Mouse (Mus musculus) forebrain, embryonic 11.5 days (tissue): Measurements from ENCODE around the gene Klkb1. TPM values are rescaled to one million over a fixed set of nuclear protein-coding genes. Genes with fewer than 3 reads are reported as not detected.

Source experiments
- ATAC-seq: fragments of 200-750 bp; cut with Nextera tagmentation; replicated peaks from 2 replicates; pipeline ENCODE4 v1.8.0; 2017; ENCODE audit warnings: moderate TSS enrichment; ENCODE audit not compliant: low FRiP score
- DNase-seq: peaks from one replicate; pipeline ENCODE4 v3.0.0-alpha.2; 2017; ENCODE audit warnings: low spot score
- H3K27ac ChIP-seq: fragments of 300-500 bp; sonication (generic); 2 replicates; pipeline ENCODE4 v1.5.1; 2014; ENCODE audit warnings: low read depth, low read length
- H3K27me3 ChIP-seq: fragments of 300-500 bp; sonication (generic); 2 replicates; pipeline ENCODE4 v1.6.1; 2014; ENCODE audit warnings: mild to moderate bottlenecking, low read length, mixed read lengths; ENCODE audit not compliant: control insufficient read depth, insufficient read depth
- H3K36me3 ChIP-seq: fragments of 300-500 bp; sonication (generic); 2 replicates; pipeline ENCODE4 v1.6.1; 2014; ENCODE audit warnings: mild to moderate bottlenecking, low read length, moderate library complexity, mixed read lengths; ENCODE audit not compliant: control insufficient read depth, insufficient read depth
- H3K4me1 ChIP-seq: fragments of 300-500 bp; sonication (generic); replicated peaks from 2 replicates; pipeline ENCODE4 v1.6.1; 2014; ENCODE audit warnings: low read length, mixed read lengths; ENCODE audit not compliant: control insufficient read depth, insufficient read depth
- H3K4me2 ChIP-seq: fragments of 300-500 bp; sonication (generic); 2 replicates; pipeline ENCODE4 v1.6.1; 2014; ENCODE audit warnings: low read depth, mild to moderate bottlenecking, low read length, moderate library complexity, mixed read lengths; ENCODE audit not compliant: severe bottlenecking
- H3K4me3 ChIP-seq: fragments of 300-500 bp; sonication (generic); 2 replicates; pipeline ENCODE4 v1.5.1; 2014; ENCODE audit warnings: low read depth, low read length
- H3K9ac ChIP-seq: fragments of 300-500 bp; sonication (generic); 2 replicates; pipeline ENCODE4 v1.6.1; 2014; ENCODE audit warnings: low read length
- H3K9me3 ChIP-seq: fragments of 300-500 bp; sonication (generic); 2 replicates; pipeline ENCODE4 v1.6.1; 2016; ENCODE audit warnings: low read length, mixed read lengths; ENCODE audit not compliant: control insufficient read depth
- WGBS: fragments of 180-500 bp; shearing (Covaris S2); extraction: QIAGEN DNeasy Blood & Tissue Kit; methylation state at CpG from one replicate; pipeline ENCODE4 v1.1.7; 2014; 5-methylcytosine and 5-hydroxymethylcytosine counted together
- polyA plus RNA-seq: library from polyadenylated mRNA; unstranded; fragments of >200 nt; fragmentation: Nextera tagmentation; extraction: Ambion mirVana; gene quantifications from 2 replicates; pipeline ENCODE4 v1.2.1, GENCODE M21; 2014

Gene Klkb1
- polyA plus RNA-seq, 1 experiment from 2014 or later, result not detected

DNA sequence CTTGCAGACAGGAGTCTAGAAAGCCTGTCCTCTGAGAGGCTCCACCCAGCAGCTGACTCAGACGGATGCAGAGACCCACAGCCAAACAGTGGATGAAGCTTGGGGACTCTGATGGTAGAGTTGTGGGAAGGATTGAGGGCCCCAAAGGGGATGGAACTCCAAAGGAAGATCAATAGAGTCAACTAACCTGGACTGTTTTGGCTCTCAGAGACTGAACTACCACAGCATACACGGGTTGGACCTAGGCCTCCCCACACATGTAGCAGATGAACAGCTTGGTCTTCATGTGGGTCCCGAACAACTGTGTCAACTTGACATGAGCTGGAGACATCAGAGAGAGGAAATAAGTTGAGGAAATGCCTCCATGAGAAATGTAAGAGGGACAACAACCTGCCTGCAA lies 31.8 kb downstream of the Klkb1 start:
- H3K27ac ChIP-seq, result no peak overlapping the region
- no peak overlapping the region for H3K9ac ChIP-seq
- no peaks in the 10 kb centered on the region for H3K36me3 ChIP-seq
- no peak overlapping the region for H3K4me2 ChIP-seq
- no peak overlapping the region for H3K4me3 ChIP-seq
- 84% methylated on average over 3 of the region's 3 CpGs for WGBS
- no peak for DNase-seq
- H3K9me3 ChIP-seq, result no peaks in the 10 kb centered on the region
- no peak for ATAC-seq
- H3K4me1 ChIP-seq, result no peaks in the 10 kb centered on the region
- no peaks in the 10 kb centered on the region for H3K27me3 ChIP-seq

GRCm38 (mm10) chr8:45261920-45262319 lies 32.7 kb downstream of the Klkb1 start, which contains the start of gene F11:
F11 (minus strand) TSS chr8:45262031.
- Histone ChIP-seq H3K4me2 (no peak within 1 kb of the TSS), H3K9me3 (no peaks in the 10 kb centered on the region), H3K4me1 (no peaks in the 10 kb centered on the region), H3K9ac (no peak within 1 kb of the TSS), H3K36me3 (no peaks in the 10 kb centered on the region), H3K4me3 (no peak within 1 kb of the TSS), H3K27ac (no peak within 1 kb of the TSS), H3K27me3 (no peaks in the 10 kb centered on the region)
- 90% methylated on average over 10 of the region's 10 CpGs for WGBS
- no peak for ATAC-seq
- no peak for DNase-seq

DNA sequence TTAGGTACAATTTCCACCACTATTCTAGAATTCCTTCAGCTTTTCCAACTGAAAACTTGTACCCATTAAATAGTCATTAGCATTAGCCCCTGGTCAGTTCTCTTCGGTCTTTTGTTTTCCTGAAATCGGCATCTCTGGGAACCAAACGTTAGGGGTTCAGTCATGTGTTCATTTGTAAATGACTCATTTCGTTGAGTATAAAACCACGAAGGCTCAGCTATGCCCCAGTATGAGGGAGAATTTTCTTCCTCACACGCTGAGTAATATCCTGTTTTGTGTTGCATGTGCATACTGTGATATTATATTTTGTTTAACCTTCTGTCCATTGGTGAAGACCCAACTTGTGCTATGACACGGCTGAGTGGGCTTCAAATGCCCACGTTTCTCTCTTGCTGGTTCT lies 36.2 kb downstream of the Klkb1 start:
- H3K9me3 ChIP-seq, result no peaks in the 10 kb centered on the region
- no peaks in the 10 kb centered on the region for H3K36me3 ChIP-seq
- H3K4me2 ChIP-seq, result no peak overlapping the region
- WGBS, result 79% methylated on average over 8 of the region's 8 CpGs
- H3K4me1 ChIP-seq, result no peaks in the 10 kb centered on the region
- no peak overlapping the region for H3K9ac ChIP-seq
- H3K27me3 ChIP-seq, result no peaks in the 10 kb centered on the region
- no peak overlapping the region for H3K4me3 ChIP-seq
- DNase-seq, result no peak
- no peak overlapping the region for H3K27ac ChIP-seq
- no peak for ATAC-seq

- H3K27me3 ChIP-seq, result no peaks in the 10 kb centered on the region
- no peaks in the 10 kb centered on the region for H3K4me1 ChIP-seq
- no peak overlapping the region for H3K27ac ChIP-seq
- ATAC-seq (no peak), DNase-seq (no peak)
- WGBS, result 92% methylated on average over 12 of the region's 12 CpGs
- H3K4me3 ChIP-seq, result no peak overlapping the region
- H3K36me3 ChIP-seq, result no peaks in the 10 kb centered on the region
- H3K9ac ChIP-seq, result no peak overlapping the region
- no peak overlapping the region for H3K4me2 ChIP-seq
- no peaks in the 10 kb centered on the region for H3K9me3 ChIP-seq
Observed at GRCm38 (mm10) chr8:45255040-45255439, 39.6 kb downstream of the Klkb1 start.

GRCm38 (mm10) chr8:45254194-45254842 lies 40.3 kb downstream of the Klkb1 start:
- no peak for DNase-seq
- no peak overlapping the region for H3K4me2 ChIP-seq
- H3K4me1 ChIP-seq, result no peaks in the 10 kb centered on the region
- ATAC-seq, result no peak
- no peaks in the 10 kb centered on the region for H3K27me3 ChIP-seq
- H3K4me3 ChIP-seq, result no peak overlapping the region
- H3K9me3 ChIP-seq, result no peaks in the 10 kb centered on the region
- 88% methylated on average over 8 of the region's 8 CpGs for WGBS
- no peaks in the 10 kb centered on the region for H3K36me3 ChIP-seq
- H3K9ac ChIP-seq, result no peak overlapping the region
- no peak overlapping the region for H3K27ac ChIP-seq

DNA sequence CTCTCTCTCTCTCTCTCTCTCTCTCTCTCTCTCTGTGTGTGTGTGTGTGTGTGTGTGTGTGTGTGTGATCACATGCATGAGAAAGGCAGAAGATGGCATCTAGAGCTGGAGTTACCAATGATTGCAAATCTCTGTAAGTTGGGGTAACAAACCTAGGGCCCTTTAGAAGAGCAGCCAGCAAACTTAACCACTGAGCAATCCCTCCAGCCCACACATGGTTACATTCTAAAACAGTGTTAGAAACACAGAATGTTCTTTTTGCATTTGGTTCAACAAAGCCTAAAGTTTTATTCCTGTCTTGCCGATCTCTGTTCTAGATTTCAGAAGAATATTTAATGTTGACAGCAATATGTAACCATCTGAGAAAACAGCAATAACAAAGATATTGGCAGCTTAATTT lies 41.1 kb downstream of the Klkb1 start:
- Histone ChIP-seq H3K9me3 (no peaks in the 10 kb centered on the region), H3K4me3 (no peak overlapping the region), H3K27ac (no peak overlapping the region), H3K4me1 (no peaks in the 10 kb centered on the region), H3K36me3 (no peaks in the 10 kb centered on the region), H3K4me2 (no peak overlapping the region), H3K27me3 (no peaks in the 10 kb centered on the region), H3K9ac (no peak overlapping the region)
- 97% methylated on average over 1 of the region's 1 CpGs for WGBS
- DNase-seq (no peak), ATAC-seq (no peak)

GRCm38 (mm10) chr8:45253111-45253510 lies 41.5 kb downstream of the Klkb1 start:
- Histone ChIP-seq H3K9ac (no peak overlapping the region), H3K4me2 (no peak overlapping the region), H3K4me3 (no peak overlapping the region), H3K9me3 (no peaks in the 10 kb centered on the region), H3K4me1 (no peaks in the 10 kb centered on the region), H3K27ac (no peak overlapping the region), H3K36me3 (no peaks in the 10 kb centered on the region), H3K27me3 (no peaks in the 10 kb centered on the region)
- no peak for DNase-seq
- 70% methylated on average over 2 of the region's 2 CpGs for WGBS
- no peak for ATAC-seq

DNA sequence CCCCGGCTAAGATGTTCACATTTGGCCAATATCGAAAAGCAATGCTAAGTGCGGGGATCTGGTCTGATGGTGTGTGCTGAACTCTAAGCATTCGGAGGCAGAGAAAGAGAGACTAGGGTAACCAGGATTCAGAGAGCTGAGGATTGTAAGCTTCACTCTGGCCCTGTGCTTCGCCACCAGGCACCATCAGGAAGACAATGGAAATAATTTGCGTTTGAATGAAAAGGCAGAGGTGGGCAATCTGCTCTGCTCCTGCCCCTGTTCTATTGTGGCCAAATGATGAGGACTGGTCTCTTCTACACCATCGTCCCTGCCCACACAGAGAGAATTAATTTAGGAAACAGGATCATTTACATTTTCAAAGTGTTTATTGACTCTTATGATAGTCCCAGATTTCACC lies 48.4 kb downstream of the Klkb1 start:
- Histone ChIP-seq H3K27ac (no peak overlapping the region), H3K9me3 (no peaks in the 10 kb centered on the region), H3K27me3 (no peaks in the 10 kb centered on the region), H3K9ac (no peak overlapping the region), H3K4me1 (no peaks in the 10 kb centered on the region; the same call in 1 of the 2 replicates), H3K36me3 (no peaks in the 10 kb centered on the region), H3K4me3 (no peak overlapping the region), H3K4me2 (no peak overlapping the region)
- DNase-seq, result no peak
- WGBS, result 27% methylated on average over 7 of the region's 7 CpGs
- no peak for ATAC-seq

GRCm38 (mm10) chr8:45239363-45239762 lies 55.3 kb downstream of the Klkb1 start:
- ATAC-seq, result no peak
- WGBS, result 85% methylated on average over 8 of the region's 8 CpGs
- Histone ChIP-seq H3K9ac (no peak overlapping the region), H3K27ac (no peak overlapping the region), H3K4me3 (no peak overlapping the region), H3K27me3 (no peaks in the 10 kb centered on the region), H3K36me3 (no peaks in the 10 kb centered on the region), H3K4me2 (no peak overlapping the region), H3K4me1 (no peaks in the 10 kb centered on the region), H3K9me3 (no peaks in the 10 kb centered on the region)
- DNase-seq, result no peak
